Mouse (Mus musculus) heart, embryonic 15.5 days (tissue): ENCODE measurements around the gene Ddx56. TPM values are rescaled to one million over a fixed set of nuclear protein-coding genes. Genes with fewer than 3 reads are reported as not detected.

ENCODE experiments used
- ATAC-seq: fragments of 200-750 bp; cut with Nextera tagmentation; replicated peaks from 2 replicates; pipeline ENCODE4 v1.8.0; 2017; ENCODE audit warnings: low read depth, moderate TSS enrichment; ENCODE audit not compliant: insufficient number of reproducible peaks, insufficient read depth, low FRiP score
- H3K27ac ChIP-seq: fragments of 300-500 bp; sonication (generic); 2 replicates; pipeline ENCODE4 v1.5.1; 2015; ENCODE audit warnings: mild to moderate bottlenecking, inconsistent platforms
- H3K27me3 ChIP-seq: fragments of 300-500 bp; sonication (generic); 2 replicates; pipeline ENCODE4 v1.6.1; 2015; ENCODE audit warnings: inconsistent platforms
- H3K36me3 ChIP-seq: fragments of 300-500 bp; sonication (generic); 2 replicates; pipeline ENCODE4 v1.6.1; 2015; ENCODE audit warnings: mild to moderate bottlenecking, inconsistent platforms
- H3K4me1 ChIP-seq: fragments of 300-500 bp; sonication (generic); replicated peaks from 2 replicates; pipeline ENCODE4 v1.6.1; 2015; ENCODE audit warnings: inconsistent platforms
- H3K4me2 ChIP-seq: fragments of 300-500 bp; sonication (generic); 2 replicates; pipeline ENCODE4 v1.6.1; 2015; ENCODE audit warnings: inconsistent platforms, mild to moderate bottlenecking, moderate library complexity
- H3K4me3 ChIP-seq: fragments of 300-500 bp; sonication (generic); 2 replicates; pipeline ENCODE4 v1.5.1; 2015; ENCODE audit warnings: mild to moderate bottlenecking, inconsistent platforms
- H3K9ac ChIP-seq: fragments of 300-500 bp; sonication (generic); 2 replicates; pipeline ENCODE4 v1.6.1; 2015; ENCODE audit warnings: mild to moderate bottlenecking, inconsistent platforms
- H3K9me3 ChIP-seq: fragments of 300-500 bp; sonication (generic); replicated peaks from 2 replicates; pipeline ENCODE4 v1.6.1; 2016; ENCODE audit warnings: inconsistent platforms
- WGBS: fragments of 180-500 bp; shearing (Covaris S2); methylation state at CpG from one replicate; pipeline ENCODE4 v1.1.7; 2015; ENCODE audit warnings: mixed read lengths; 5-methylcytosine and 5-hydroxymethylcytosine counted together
- polyA plus RNA-seq: library from polyadenylated mRNA; unstranded; fragments of >200 nt; fragmentation: Nextera tagmentation; extraction: Ambion mirVana; gene quantifications from 2 replicates; pipeline ENCODE4 v1.2.1, GENCODE M21; 2015

The Ddx56 gene
- polyA plus RNA-seq, 1 experiment from 2014 or later, result 45.8 TPM

GRCm38 (mm10) chr11:6219967-6220366 is 47.6 kb downstream of the Ddx56 start:
- H3K9me3 ChIP-seq, result no peaks in the 10 kb centered on the region
- peaks cover 3% of the 10 kb centered on the region; the same call in 1 of the 2 replicates for H3K27me3 ChIP-seq
- no peak overlapping the region for H3K4me3 ChIP-seq
- H3K9ac ChIP-seq, result no peak overlapping the region
- no peak overlapping the region for H3K27ac ChIP-seq
- no peak for ATAC-seq
- H3K4me2 ChIP-seq, result no peak overlapping the region
- 82% methylated on average over 6 of the region's 6 CpGs for WGBS
- no peaks in the 10 kb centered on the region for H3K36me3 ChIP-seq
- H3K4me1 ChIP-seq, result no peaks in the 10 kb centered on the region

GRCm38 (mm10) chr11:6218189-6218896 is 49.2 kb downstream of the Ddx56 start:
- no peaks in the 10 kb centered on the region for H3K9me3 ChIP-seq
- H3K4me1 ChIP-seq, result no peaks in the 10 kb centered on the region
- WGBS, result 73% methylated on average over 11 of the region's 11 CpGs
- H3K27ac ChIP-seq, result no peak overlapping the region
- no peaks in the 10 kb centered on the region; the same call in 1 of the 2 replicates for H3K27me3 ChIP-seq
- no peak overlapping the region for H3K4me3 ChIP-seq
- H3K4me2 ChIP-seq, result no peak overlapping the region
- ATAC-seq, result no peak
- H3K36me3 ChIP-seq, result no peaks in the 10 kb centered on the region
- no peak overlapping the region for H3K9ac ChIP-seq

GRCm38 (mm10) chr11:6216834-6217233 is 50.7 kb downstream of the Ddx56 start:
- Histone ChIP-seq H3K27ac (no peak overlapping the region), H3K4me2 (no peak overlapping the region), H3K27me3 (no peaks in the 10 kb centered on the region; the same call in 1 of the 2 replicates), H3K9ac (no peak overlapping the region), H3K36me3 (no peaks in the 10 kb centered on the region), H3K9me3 (no peaks in the 10 kb centered on the region), H3K4me3 (no peak overlapping the region), H3K4me1 (no peaks in the 10 kb centered on the region)
- 30% methylated on average over 3 of the region's 3 CpGs for WGBS
- ATAC-seq, result no peak

Other genes starting within 250 kb of the Ddx56 start
- 2.8 and 3.5 TPM in 2 replicates for gene Camk2b, start 201.4 kb downstream of the Ddx56 start, polyA plus RNA-seq
- gene A730071L15Rik, start 67.7 kb downstream of the Ddx56 start, polyA plus RNA-seq, result 0.34 and 0.55 TPM in 2 replicates
- gene Nudcd3, start 67.4 kb downstream of the Ddx56 start, polyA plus RNA-seq, result 28.9 and 33.5 TPM in 2 replicates
- not detected in 2 replicates for gene Npc1l1, start 37.6 kb downstream of the Ddx56 start, polyA plus RNA-seq
- 76.0 and 84.3 TPM in 2 replicates for gene Tmed4, start 7.1 kb upstream of the Ddx56 start, polyA plus RNA-seq
- gene Ogdh, start 23.9 kb upstream of the Ddx56 start, polyA plus RNA-seq, result 264 and 278 TPM in 2 replicates
- 6.6 and 8.2 TPM in 2 replicates for gene Zmiz2, start 121.3 kb upstream of the Ddx56 start, polyA plus RNA-seq
- 3,680 and 4,098 TPM in 2 replicates for gene Ppia, start 147.7 kb upstream of the Ddx56 start, polyA plus RNA-seq
- gene H2afv, start 176.7 kb upstream of the Ddx56 start, polyA plus RNA-seq, result 318 and 327 TPM in 2 replicates
- 24.0 and 26.1 TPM in 2 replicates for gene Purb, start 208.1 kb upstream of the Ddx56 start, polyA plus RNA-seq